15 mouse cellular contexts compared by ENCODE assay signal in the genomic region with DNA sequence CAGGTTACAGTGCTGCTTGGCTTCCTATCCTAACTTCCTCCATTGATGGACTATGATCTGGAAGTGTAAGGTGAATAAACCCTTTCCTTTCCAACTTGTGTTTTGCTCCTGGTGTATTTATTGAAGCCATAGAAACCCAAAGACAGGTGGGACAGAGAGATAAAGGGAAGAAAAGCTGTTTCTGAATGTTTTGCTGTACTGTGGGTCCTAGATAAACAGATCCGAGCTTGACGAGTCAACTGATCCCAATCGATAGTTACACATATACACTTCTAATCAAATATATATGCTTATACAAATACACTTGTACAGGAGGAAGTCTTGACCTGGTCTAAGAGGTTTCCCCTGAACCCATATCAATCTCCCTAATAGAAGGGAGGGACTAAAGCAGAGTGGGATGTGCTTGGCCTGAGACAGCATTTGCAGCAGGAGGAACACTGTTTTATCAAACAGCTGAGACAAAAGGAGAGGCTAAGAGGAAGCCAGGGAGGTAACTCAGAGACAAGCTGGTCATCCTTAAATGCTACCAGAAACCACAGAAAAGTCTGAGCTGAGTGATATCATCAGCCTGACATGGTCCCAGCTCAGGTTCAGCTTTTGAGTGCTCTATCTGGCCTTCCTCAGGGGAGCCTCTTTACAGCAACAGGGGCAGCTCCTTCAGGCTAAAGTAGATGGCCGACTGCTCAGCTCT.
"Had no signal": no experiment of that assay in that cellular context is flagged by ENCODE, and none has a peak within 500 bp of the region (broad histone marks: within the 10 kb centered on the region; RNA-seq: fewer than 3 reads in every experiment).

No protein-coding gene starts in this region.

- ATAC-seq: midbrain, embryonic 15.5 days had no signal

- H3K9me3 ChIP-seq: limb, embryonic 12.5 days; lung, embryonic 15.5 days; midbrain, embryonic 10.5 days; midbrain, embryonic 15.5 days; neural tube, embryonic 13.5 days had no signal

- H3K4me2 ChIP-seq: limb, embryonic 12.5 days; lung, embryonic 15.5 days; midbrain, embryonic 15.5 days; neural tube, embryonic 13.5 days had no signal

- H3K27ac ChIP-seq: kidney, postnatal 0 days; limb, embryonic 12.5 days; lung, embryonic 15.5 days; midbrain, embryonic 10.5 days; midbrain, embryonic 15.5 days; neural tube, embryonic 13.5 days; stomach, postnatal 0 days had no signal

- H3K4me3 ChIP-seq: limb, embryonic 12.5 days; lung, embryonic 15.5 days; midbrain, embryonic 10.5 days; midbrain, embryonic 15.5 days; neural tube, embryonic 13.5 days had no signal

- H3K9ac ChIP-seq: limb, embryonic 12.5 days; lung, embryonic 15.5 days; midbrain, embryonic 15.5 days; neural tube, embryonic 13.5 days had no signal

- H3K4me1 ChIP-seq: limb, embryonic 12.5 days; lung, embryonic 15.5 days; midbrain, embryonic 15.5 days; neural tube, embryonic 13.5 days had no signal

- H3K27me3 ChIP-seq: lung, embryonic 15.5 days had no signal

- DNase-seq: kidney, adult 11 months; kidney, adult 9 months; kidney, postnatal 36 days; layer of hippocampus, adult 9-11 months; layer of hippocampus, postnatal 36 days; lung, postnatal 14 days; right cerebral cortex, adult 18-20 months; thymus, postnatal 4 days had no signal

- H3K36me3 ChIP-seq: limb, embryonic 12.5 days; lung, embryonic 15.5 days; midbrain, embryonic 10.5 days; midbrain, embryonic 15.5 days; neural tube, embryonic 13.5 days had no signal
